Mouse (Mus musculus) megakaryocyte, embryonic 14.5 days (primary cell): ENCODE measurements at regions not wholly inside any gene's neighbourhood (a gene's known extent, or its start where the extent isn't known, plus 50 kb on each side); places are given as distances from the start of the nearest gene placed in this dataset.

Experiments
- FLI1 ChIP-seq: IDR thresholded peaks from 2 replicates; pipeline ENCODE4 v1.6.1; 2012; ENCODE audit warnings: low read length, inconsistent platforms, mixed read lengths
- GATA1 ChIP-seq: IDR thresholded peaks from 3 replicates; pipeline ENCODE4 v1.6.1; 2012; ENCODE audit warnings: mixed read lengths, low read length, inconsistent platforms, borderline replicate concordance

GRCm38 (mm10) chr7:83438538-83439393, 146.0 kb upstream of the Tmc3 start:
- no peak for TF ChIP-seq GATA1
- TF ChIP-seq FLI1 = no peak
